Comparison of ENCODE assay signal across 12 mouse cellular contexts in genomic region chr3:85858140-85859135, GRCm38 (mm10). TPM values are rescaled to one million over a fixed set of nuclear protein-coding genes. Genes with fewer than 3 reads are reported as not detected.
DNase-seq lines count a peak whose midpoint lies in the region; ATAC-seq lines count a peak whose summit lies in the region.
"Had no signal": no experiment of that assay in that cellular context is flagged by ENCODE, and none has a peak within 500 bp of the region (broad histone marks: within the 10 kb centered on the region; RNA-seq: fewer than 3 reads in every experiment).

No protein-coding gene starts in this region.

- H3K4me1 ChIP-seq in midbrain, embryonic 15.5 days = no peaks in the 10 kb centered on the region

- no peaks in the 10 kb centered on the region for H3K36me3 ChIP-seq in midbrain, embryonic 15.5 days (replicated peaks)

- no peak overlapping the region for H3K4me2 ChIP-seq in midbrain, embryonic 15.5 days

- H3K9ac ChIP-seq in midbrain, embryonic 15.5 days = no peak overlapping the region

- H3K27ac ChIP-seq in midbrain, embryonic 15.5 days = no peak overlapping the region

- H3K27me3 ChIP-seq in midbrain, embryonic 15.5 days (replicated peaks) = no peaks in the 10 kb centered on the region

- no peaks in the 10 kb centered on the region for H3K9me3 ChIP-seq in midbrain, embryonic 15.5 days

- no peak overlapping the region for H3K4me3 ChIP-seq in midbrain, embryonic 15.5 days

- ATAC-seq in megakaryocyte, adult 5-6 weeks (ENCODE audit: poor library complexity, severe bottlenecking) = 0 out of 2 replicates have a peak, but pooled peaks have one; percentile 36
- no peak for ATAC-seq in midbrain, embryonic 15.5 days (replicated peaks)

- DNase-seq in kidney, adult 8-10 months = peak; percentile 9 to 26
- DNase-seq in kidney, postnatal 10 days = no peak
- peak; percentile 25 for DNase-seq in gastrocnemius, postnatal 10 days
- peak; percentile 72 for DNase-seq in heart, postnatal 4 days
- no peak for DNase-seq in spleen, adult 18-20 months
- DNase-seq in left cerebral cortex, adult 8-10 months (ENCODE audit: low spot score in 2 of 2) = no peak
- DNase-seq: adrenal gland, adult 2 months; cerebellum, adult 9-11 months; layer of hippocampus, adult 9-11 months; thymus, postnatal 25 days had no signal

- WGBS in midbrain, embryonic 15.5 days = 76% methylated on average over 11 of the region's 11 CpGs

RNA-seq across cellular contexts. Expression of gene Glt28d2, which starts 28.9 kb away (rescaled TPM):
- total RNA-seq in gastrocnemius, postnatal 10 days (2021) = 1 to 10 TPM; 5.5 to 6.1 TPM
- 1 to 10 TPM; 3.9 to 4.2 TPM for total RNA-seq in heart, postnatal 4 days (2021)
- not detected in 2 replicates for total RNA-seq in megakaryocyte, adult 5-6 weeks (2015)
- total RNA-seq in megakaryocyte, adult 5-6 weeks (2017) = not detected in 2 replicates
- polyA plus RNA-seq in midbrain, embryonic 15.5 days (2015; fragmentation: Nextera tagmentation; extraction: Ambion mirVana) = 0.13 and 0.45 TPM in 2 replicates
- total RNA-seq in left cerebral cortex, adult 8-10 months (2022) = under 1 TPM; 0.33 to 0.78 (median 0.53) TPM

RNA-seq across cellular contexts. Expression of gene Gm37240, which starts 28.9 kb away (rescaled TPM):
- total RNA-seq in gastrocnemius, postnatal 10 days (2021) = 10 to 100 TPM; 28.9 to 37.3 TPM
- total RNA-seq in heart, postnatal 4 days (2021) = 10 to 100 TPM; 19.6 to 20.6 TPM
- total RNA-seq in megakaryocyte, adult 5-6 weeks (2015) = 0.07 TPM in 1 of 2 replicates, not detected in the other
- 0.04 and 0.15 TPM in 2 replicates for total RNA-seq in megakaryocyte, adult 5-6 weeks (2017)
- polyA plus RNA-seq in midbrain, embryonic 15.5 days (2015; fragmentation: Nextera tagmentation; extraction: Ambion mirVana) = 0.40 and 0.73 TPM in 2 replicates
- total RNA-seq in left cerebral cortex, adult 8-10 months (2022) = 1 to 10 TPM in 2 of 4 experiments, under 1 TPM in 1, not detected in 1; 0.50 to 4.0 (median 1.1) TPM

RNA-seq across cellular contexts. Expression of gene Fam160a1, which starts 41.3 kb away (rescaled TPM):
- 10 to 100 TPM; 47.1 to 51.1 TPM for total RNA-seq in gastrocnemius, postnatal 10 days (2021)
- total RNA-seq in heart, postnatal 4 days (2021) = 10 to 100 TPM; 27.0 to 28.1 TPM
- total RNA-seq in megakaryocyte, adult 5-6 weeks (2015) = not detected in 2 replicates
- not detected in 2 replicates for total RNA-seq in megakaryocyte, adult 5-6 weeks (2017)
- polyA plus RNA-seq in midbrain, embryonic 15.5 days (2015; fragmentation: Nextera tagmentation; extraction: Ambion mirVana) = 0.21 and 0.45 TPM in 2 replicates
- 1 to 10 TPM; 3.4 to 5.0 (median 3.9) TPM for total RNA-seq in left cerebral cortex, adult 8-10 months (2022)

Comparison
In these comparisons a context has a peak if more than half of its experiments do, and no peak if none do; other contexts are left out.
1. DNase-seq: peak in kidney, adult 8-10 months (2 of 2), gastrocnemius, postnatal 10 days (single experiment) and heart, postnatal 4 days (single experiment); none in kidney, postnatal 10 days (single experiment), spleen, adult 18-20 months (0 of 2) and left cerebral cortex, adult 8-10 months (0 of 2).
2. RNA of gene Gm37240, which starts 28.9 kb away (total RNA-seq): 28.9 to 37.3 TPM in gastrocnemius, postnatal 10 days and 19.6 to 20.6 TPM in heart, postnatal 4 days; 0.50 to 4.0 TPM in left cerebral cortex, adult 8-10 months and 0.04 to 0.15 TPM in megakaryocyte, adult 5-6 weeks; every median in the first group is over 4 times any median in the second.
3. RNA of gene Fam160a1, which starts 41.3 kb away (total RNA-seq): 47.1 to 51.1 TPM in gastrocnemius, postnatal 10 days and 27.0 to 28.1 TPM in heart, postnatal 4 days; 3.4 to 5.0 TPM in left cerebral cortex, adult 8-10 months and not detected in megakaryocyte, adult 5-6 weeks; every median in the first group is over 4 times any median in the second.